Mouse (Mus musculus): ENCODE data around the gene Ddx21. TPM values are rescaled to one million over a fixed set of nuclear protein-coding genes. Genes with fewer than 3 reads are reported as not detected.

Ddx21 gene
- polyA plus RNA-seq, 1 experiment, result 18.2 TPM

- Histone ChIP-seq H3K27ac (ENCODE audit: insufficient read depth, low read length) (no peak overlapping the region), H3K4me3 (replicated peaks; ENCODE audit: insufficient read depth, low read depth, low read length) (no peak overlapping the region), H3K4me1 (ENCODE audit: control insufficient read depth, insufficient read depth, low read length) (no peaks in the 10 kb centered on the region), H3K27me3 (ENCODE audit: control insufficient read depth, insufficient read depth, low read length) (no peaks in the 10 kb centered on the region)
- no peak for DNase-seq
- TF ChIP-seq POLR2A (IDR thresholded peaks at IDR 0.05; ENCODE audit: borderline replicate concordance, insufficient read depth, low read length) (no peak), CTCF (IDR thresholded peaks at IDR 0.05; ENCODE audit: borderline replicate concordance, insufficient read depth, low read depth, low read length) (no peak)
- WGBS, result 16% methylated on average over 2 of the region's 2 CpGs
Observed at GRCm38 (mm10) chr10:62532832-62533231, 69.2 kb downstream of the Ddx21 start.

Other genes with a start within 250 kb of the Ddx21 start
- 206 and 213 TPM in 2 replicates for gene Hk1, start 222.4 kb downstream of the Ddx21 start, polyA plus RNA-seq (2012; rRNA removed)
- 1.7 and 2.6 TPM in 2 replicates for gene Hkdc1, start 179.8 kb downstream of the Ddx21 start, polyA plus RNA-seq (2012; rRNA removed)
- 0.49 and 0.70 TPM in 2 replicates for gene 4930507D05Rik, start 152.8 kb downstream of the Ddx21 start, polyA plus RNA-seq (2012; rRNA removed)
- 37.3 TPM in 2 replicates for gene Supv3l1, start 152.5 kb downstream of the Ddx21 start, polyA plus RNA-seq (2012; rRNA removed)
- gene Vps26a, start 115.5 kb downstream of the Ddx21 start, polyA plus RNA-seq (2012; rRNA removed), result 37.1 and 39.2 TPM in 2 replicates
- 11.2 and 11.3 TPM in 2 replicates for gene Srgn, start 74.8 kb downstream of the Ddx21 start, polyA plus RNA-seq (2012; rRNA removed)
- 124 and 125 TPM in 2 replicates for gene Kif1bp, start 23.8 kb downstream of the Ddx21 start, polyA plus RNA-seq (2012; rRNA removed)
- gene Ddx50, start 48.9 kb upstream of the Ddx21 start, polyA plus RNA-seq (2012; rRNA removed), result 66.8 and 66.9 TPM in 2 replicates
- gene Stox1, start 123.8 kb upstream of the Ddx21 start, polyA plus RNA-seq (2012; rRNA removed), result 1.4 TPM in 2 replicates
- 39.5 and 41.5 TPM in 2 replicates for gene Ccar1, start 190.0 kb upstream of the Ddx21 start, polyA plus RNA-seq (2012; rRNA removed)

All from cerebellum, adult 2 months (tissue).